Mouse (Mus musculus) hindbrain, embryonic 11.5 days (tissue): ENCODE results near the gene Kmt2c. TPM values are rescaled to one million over a fixed set of nuclear protein-coding genes. Genes with fewer than 3 reads are reported as not detected.
A peak's percentile ranks its signal among the peaks of the same experiment; 100 is the strongest.

Experiments used
- ATAC-seq: fragments of 200-750 bp; cut with Nextera tagmentation; 2 replicates; pipeline ENCODE4 v1.8.0; 2017; ENCODE audit warnings: mild to moderate bottlenecking, moderate TSS enrichment, moderate library complexity; ENCODE audit not compliant: low FRiP score
- DNase-seq: peaks from one replicate; pipeline ENCODE4 v3.0.0-alpha.2; 2015; ENCODE audit warnings: low spot score
- H3K27ac ChIP-seq: fragments of 300-500 bp; sonication (generic); 2 replicates; pipeline ENCODE4 v1.5.1; 2014; ENCODE audit warnings: mild to moderate bottlenecking, low read depth, low read length
- H3K27me3 ChIP-seq: fragments of 300-500 bp; sonication (generic); 2 replicates; pipeline ENCODE4 v1.6.1; 2014; ENCODE audit warnings: mild to moderate bottlenecking, low read length, moderate library complexity, mixed read lengths; ENCODE audit not compliant: control insufficient read depth, insufficient read depth
- H3K36me3 ChIP-seq: fragments of 300-500 bp; sonication (generic); 2 replicates; pipeline ENCODE4 v1.6.1; 2014; ENCODE audit warnings: mild to moderate bottlenecking, low read length, moderate library complexity, mixed read lengths; ENCODE audit not compliant: control insufficient read depth, insufficient read depth
- H3K4me1 ChIP-seq: fragments of 300-500 bp; sonication (generic); replicated peaks from 2 replicates; pipeline ENCODE4 v1.6.1; 2014; ENCODE audit warnings: low read length, mixed read lengths; ENCODE audit not compliant: control insufficient read depth, insufficient read depth
- H3K4me2 ChIP-seq: fragments of 300-500 bp; sonication (generic); replicated peaks from 2 replicates; pipeline ENCODE4 v1.6.1; 2014; ENCODE audit warnings: mild to moderate bottlenecking, low read depth, low read length
- H3K4me3 ChIP-seq: fragments of 300-500 bp; sonication (generic); 2 replicates; pipeline ENCODE4 v1.5.1; 2014; ENCODE audit warnings: low read depth, low read length
- H3K9ac ChIP-seq: fragments of 300-500 bp; sonication (generic); 2 replicates; pipeline ENCODE4 v1.6.1; 2014; ENCODE audit warnings: low read depth, low read length
- H3K9me3 ChIP-seq: fragments of 300-500 bp; sonication (generic); 2 replicates; pipeline ENCODE4 v1.6.1; 2016; ENCODE audit warnings: low read length; ENCODE audit not compliant: control insufficient read depth
- WGBS: fragments of 180-500 bp; shearing (Covaris S2); extraction: QIAGEN DNeasy Blood & Tissue Kit; methylation state at CpG from one replicate; pipeline ENCODE4 v1.1.7; 2014; 5-methylcytosine and 5-hydroxymethylcytosine counted together
- polyA plus RNA-seq: library from polyadenylated mRNA; unstranded; fragments of >200 nt; fragmentation: Nextera tagmentation; extraction: Ambion mirVana; gene quantifications from 2 replicates; pipeline ENCODE4 v1.2.1, GENCODE M21; 2014

The Kmt2c gene
- 21.3 and 31.6 TPM in 2 replicates for polyA plus RNA-seq

DNA sequence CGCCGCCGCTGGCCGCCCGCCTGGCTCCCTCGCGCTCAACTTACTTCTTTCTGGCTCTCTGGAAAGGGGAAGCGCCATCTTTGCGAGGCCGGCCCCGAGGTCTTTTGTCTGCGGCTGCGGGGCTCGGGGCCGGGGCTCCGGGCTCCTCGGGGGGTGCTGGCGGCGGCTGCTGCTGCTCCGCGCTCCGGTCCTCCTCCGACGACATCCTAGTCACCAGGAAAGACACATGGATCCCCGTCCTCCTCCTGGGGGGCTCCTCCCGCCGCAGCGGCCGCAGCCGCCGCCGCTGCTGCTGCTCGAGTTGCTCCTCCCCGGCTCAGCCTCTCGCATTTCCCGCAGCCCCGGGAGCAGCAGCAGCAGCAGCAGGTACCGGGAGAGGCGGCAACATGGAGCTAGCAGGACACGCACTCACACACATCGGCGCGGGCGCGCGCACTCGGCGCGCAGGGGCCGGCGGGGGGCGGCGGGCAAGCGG is at the start of gene Kmt2c:
Gene Kmt2c (minus strand): TSS at position 438 of the 475 bp plus-strand sequence.
- H3K27ac ChIP-seq, result peak within 1 kb of the TSS; percentile 99
- no peaks in the 10 kb centered on the region for H3K27me3 ChIP-seq
- peak; percentile 29 for ATAC-seq
- peak within 1 kb of the TSS; percentile 94 for H3K9ac ChIP-seq
- no peaks in the 10 kb centered on the region for H3K4me1 ChIP-seq
- DNase-seq, result no peak
- WGBS, result 0% methylated on average over 23 of the region's 54 CpGs
- no peaks in the 10 kb centered on the region for H3K36me3 ChIP-seq
- peak within 1 kb of the TSS; percentile 94 for H3K4me3 ChIP-seq
- peak within 1 kb of the TSS; percentile 78 for H3K4me2 ChIP-seq
- no peaks in the 10 kb centered on the region for H3K9me3 ChIP-seq

DNA sequence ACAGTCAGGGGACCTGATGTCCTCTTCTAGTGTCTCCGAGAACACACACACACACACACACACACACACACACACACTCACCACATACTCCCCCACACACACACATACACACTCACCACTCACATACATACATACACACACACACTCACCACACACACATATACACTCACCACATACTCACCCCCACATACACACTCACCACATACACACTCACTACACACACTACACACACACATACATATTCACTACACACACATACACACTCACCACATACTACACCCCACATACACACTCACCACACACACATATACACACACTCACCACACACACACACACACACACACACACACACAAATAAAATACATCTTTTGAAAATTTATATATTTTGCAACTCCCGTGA is 48.3 kb upstream of the Kmt2c start:
- H3K27me3 ChIP-seq, result no peaks in the 10 kb centered on the region
- WGBS, result 100% methylated on average over 1 of the region's 2 CpGs

GRCm38 (mm10) chr5:25544566-25544965 is 46.0 kb upstream of the Kmt2c start:
- H3K27ac ChIP-seq, result no peak overlapping the region
- H3K27me3 ChIP-seq, result no peaks in the 10 kb centered on the region
- DNase-seq, result no peak
- H3K4me1 ChIP-seq, result no peaks in the 10 kb centered on the region
- WGBS, result 87% methylated on average over 5 of the region's 5 CpGs
- H3K4me2 ChIP-seq, result no peak overlapping the region
- H3K4me3 ChIP-seq, result no peak overlapping the region
- H3K9me3 ChIP-seq, result no peaks in the 10 kb centered on the region
- ATAC-seq, result no peak
- H3K9ac ChIP-seq, result no peak overlapping the region
- H3K36me3 ChIP-seq, result no peaks in the 10 kb centered on the region

More for the DNA sequence above, 48.3 kb upstream of the Kmt2c start:
- Histone ChIP-seq H3K9me3 (no peaks in the 10 kb centered on the region), H3K27ac (no peak overlapping the region), H3K4me2 (no peak overlapping the region), H3K9ac (no peak overlapping the region), H3K4me3 (no peak overlapping the region), H3K4me1 (no peaks in the 10 kb centered on the region), H3K36me3 (no peaks in the 10 kb centered on the region)
- DNase-seq, result no peak
- ATAC-seq, result no peak

DNA sequence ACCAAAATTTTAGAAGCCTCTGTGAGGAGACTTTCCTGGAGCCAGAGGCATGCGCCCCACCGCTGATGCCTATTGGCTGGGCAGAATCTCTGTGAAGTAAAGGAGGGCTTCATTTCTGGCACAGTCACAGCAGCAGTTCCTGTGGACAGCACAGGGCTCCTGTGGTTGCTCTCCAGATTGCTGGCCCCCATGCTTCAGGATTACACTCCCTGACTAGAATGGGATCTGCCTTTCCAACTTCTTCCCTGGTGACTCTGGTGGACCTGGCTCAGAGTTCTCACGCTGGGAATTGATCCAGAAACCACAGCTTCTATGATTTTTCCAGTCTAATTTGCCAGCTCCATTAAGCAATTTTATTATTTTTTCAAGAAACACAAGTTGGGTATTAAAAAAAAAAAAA is 45.5 kb upstream of the Kmt2c start:
- Histone ChIP-seq H3K9me3 (no peaks in the 10 kb centered on the region), H3K9ac (no peak overlapping the region), H3K4me2 (no peak overlapping the region), H3K36me3 (no peaks in the 10 kb centered on the region), H3K4me3 (no peak overlapping the region), H3K27ac (no peak overlapping the region), H3K4me1 (no peaks in the 10 kb centered on the region), H3K27me3 (no peaks in the 10 kb centered on the region)
- no peak for ATAC-seq
- WGBS, result 86% methylated on average over 3 of the region's 3 CpGs
- DNase-seq, result no peak

DNA sequence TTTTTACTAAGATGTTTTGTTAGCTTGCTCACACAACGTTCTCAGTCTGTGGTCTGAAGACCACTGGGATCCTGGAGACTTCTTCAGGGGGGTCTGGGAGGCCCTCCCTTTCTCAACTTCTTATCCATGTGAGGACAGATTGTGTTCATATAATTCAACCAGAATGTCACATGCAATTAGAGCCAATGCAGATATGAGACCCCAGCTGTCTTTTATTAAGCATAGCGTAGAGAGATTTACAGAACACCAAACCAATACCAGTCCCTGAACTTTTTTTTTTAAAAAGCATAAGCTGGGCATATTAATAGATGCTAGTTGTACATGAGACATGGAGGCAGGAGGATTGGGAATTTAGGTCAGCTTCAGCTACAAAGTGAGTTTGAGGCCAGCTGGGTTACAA is 43.1 kb upstream of the Kmt2c start:
- Histone ChIP-seq H3K4me2 (no peak overlapping the region), H3K36me3 (no peaks in the 10 kb centered on the region), H3K27me3 (no peaks in the 10 kb centered on the region), H3K4me3 (no peak overlapping the region), H3K27ac (no peak overlapping the region), H3K4me1 (no peaks in the 10 kb centered on the region), H3K9me3 (no peaks in the 10 kb centered on the region), H3K9ac (no peak overlapping the region)
- no peak for ATAC-seq
- DNase-seq, result no peak
- 69% methylated on average over 2 of the region's 2 CpGs for WGBS

- H3K36me3 ChIP-seq, result no peaks in the 10 kb centered on the region
- no peak overlapping the region for H3K27ac ChIP-seq
- no peak overlapping the region for H3K4me2 ChIP-seq
- H3K4me3 ChIP-seq, result no peak overlapping the region
- DNase-seq (no peak), ATAC-seq (no peak)
- H3K9ac ChIP-seq, result no peak overlapping the region
- H3K27me3 ChIP-seq, result no peaks in the 10 kb centered on the region
- 87% methylated on average over 3 of the region's 3 CpGs for WGBS
- H3K9me3 ChIP-seq, result no peaks in the 10 kb centered on the region
- H3K4me1 ChIP-seq, result no peaks in the 10 kb centered on the region
These were observed 42.3 kb upstream of the Kmt2c start for GRCm38 (mm10) chr5:25540921-25541320.

DNA sequence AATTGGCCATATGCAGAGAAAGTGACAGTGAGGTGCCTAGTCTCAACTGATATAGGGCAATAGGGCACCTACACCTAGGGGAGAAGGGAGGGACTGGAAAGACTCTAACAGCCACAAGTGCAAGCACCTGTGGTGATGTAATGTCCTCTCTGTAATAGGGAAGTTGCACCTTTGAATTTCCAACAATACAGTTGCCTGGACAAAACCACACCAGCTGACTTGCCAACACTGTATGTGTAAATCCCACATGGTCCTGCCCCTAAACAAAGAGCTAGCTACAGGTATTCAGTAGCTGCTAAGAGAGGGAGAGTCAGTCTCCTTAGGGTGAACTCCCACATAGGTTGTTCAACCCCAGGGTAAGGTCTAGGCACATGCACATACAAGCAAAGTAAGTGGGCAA is 41.8 kb upstream of the Kmt2c start:
- no peak overlapping the region for H3K27ac ChIP-seq
- no peak overlapping the region for H3K4me2 ChIP-seq
- no peaks in the 10 kb centered on the region for H3K9me3 ChIP-seq
- no peaks in the 10 kb centered on the region for H3K27me3 ChIP-seq
- no peaks in the 10 kb centered on the region for H3K4me1 ChIP-seq
- DNase-seq, result no peak
- H3K9ac ChIP-seq, result no peak overlapping the region
- H3K4me3 ChIP-seq, result no peak overlapping the region
- no peak for ATAC-seq
- no peaks in the 10 kb centered on the region for H3K36me3 ChIP-seq

DNA sequence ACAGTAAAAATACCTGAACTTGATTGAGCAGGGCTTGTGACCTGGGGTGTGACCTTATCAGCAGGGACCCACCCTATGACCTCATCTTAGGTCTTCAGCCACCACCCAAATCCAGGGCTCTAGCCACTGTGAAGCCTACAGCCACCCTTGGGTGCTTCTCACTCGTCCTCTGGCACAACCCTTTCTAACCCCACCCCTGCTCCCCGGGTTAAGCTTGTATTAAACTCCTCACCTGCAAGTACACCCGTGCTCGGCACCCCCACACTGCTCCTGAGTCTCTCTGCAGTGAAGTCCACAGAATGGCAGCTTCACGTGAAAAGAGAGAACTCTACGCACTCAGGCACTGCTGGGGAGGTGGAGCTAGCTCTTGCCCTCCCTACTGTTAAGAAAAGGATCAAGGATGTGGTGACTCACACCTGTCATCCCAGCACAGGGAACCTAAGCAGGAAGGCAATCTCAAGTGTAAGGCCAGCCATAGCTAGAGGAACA is 38.4 kb upstream of the Kmt2c start:
- no peak overlapping the region for H3K27ac ChIP-seq
- 38% methylated on average over 6 of the region's 6 CpGs for WGBS

GRCm38 (mm10) chr5:25536451-25536850 is 37.9 kb upstream of the Kmt2c start:
- WGBS, result 68% methylated on average over 2 of the region's 2 CpGs
- no peaks in the 10 kb centered on the region for H3K27me3 ChIP-seq

More for the DNA sequence above, 38.4 kb upstream of the Kmt2c start:
- DNase-seq, result no peak
- no peaks in the 10 kb centered on the region for H3K27me3 ChIP-seq
- no peak overlapping the region for H3K4me2 ChIP-seq
- no peak overlapping the region for H3K9ac ChIP-seq
- H3K9me3 ChIP-seq, result no peaks in the 10 kb centered on the region
- no peak for ATAC-seq
- no peaks in the 10 kb centered on the region for H3K36me3 ChIP-seq
- H3K4me1 ChIP-seq, result no peaks in the 10 kb centered on the region
- no peak overlapping the region for H3K4me3 ChIP-seq

More at GRCm38 (mm10) chr5:25536451-25536850, 37.9 kb upstream of the Kmt2c start:
- no peak overlapping the region for H3K27ac ChIP-seq
- H3K4me1 ChIP-seq, result no peaks in the 10 kb centered on the region
- H3K36me3 ChIP-seq, result no peaks in the 10 kb centered on the region
- no peak overlapping the region for H3K9ac ChIP-seq
- no peak for ATAC-seq
- no peak overlapping the region for H3K4me2 ChIP-seq
- DNase-seq, result no peak
- no peak overlapping the region for H3K4me3 ChIP-seq
- no peaks in the 10 kb centered on the region for H3K9me3 ChIP-seq
